Mouse (Mus musculus) limb, embryonic 11.5 days (tissue): ENCODE results near the gene Ptprn2. TPM values are rescaled to one million over a fixed set of nuclear protein-coding genes. Genes with fewer than 3 reads are reported as not detected.

Source experiments
- ATAC-seq: fragments of 200-750 bp; cut with Nextera tagmentation; 2 replicates; pipeline ENCODE4 v1.8.0; 2017; ENCODE audit warnings: low read depth; ENCODE audit not compliant: insufficient number of reproducible peaks, low FRiP score, low TSS enrichment
- DNase-seq: peaks from one replicate; pipeline ENCODE4 v3.0.0-alpha.2; 2015; ENCODE audit warnings: low spot score
- H3K27ac ChIP-seq: fragments of 300-500 bp; sonication (generic); replicated peaks from 2 replicates; pipeline ENCODE4 v1.5.1; 2014; ENCODE audit warnings: low read depth, mild to moderate bottlenecking, low read length
- H3K27me3 ChIP-seq: fragments of 300-500 bp; sonication (generic); 2 replicates; pipeline ENCODE4 v1.6.1; 2014; ENCODE audit warnings: mild to moderate bottlenecking, low read length, mixed read lengths; ENCODE audit not compliant: control insufficient read depth, insufficient read depth
- H3K36me3 ChIP-seq: fragments of 300-500 bp; sonication (generic); 2 replicates; pipeline ENCODE4 v1.6.1; 2014; ENCODE audit warnings: mild to moderate bottlenecking, low read length, moderate library complexity, mixed read lengths; ENCODE audit not compliant: control insufficient read depth, insufficient read depth
- H3K4me1 ChIP-seq: fragments of 300-500 bp; sonication (generic); 2 replicates; pipeline ENCODE4 v1.6.1; 2014; ENCODE audit warnings: low read length, mixed read lengths; ENCODE audit not compliant: control insufficient read depth, insufficient read depth
- H3K4me2 ChIP-seq: fragments of 300-500 bp; sonication (generic); 2 replicates; pipeline ENCODE4 v1.6.1; 2014; ENCODE audit warnings: low read depth, mild to moderate bottlenecking, moderate library complexity; ENCODE audit not compliant: severe bottlenecking
- H3K4me3 ChIP-seq: fragments of 300-500 bp; sonication (generic); 2 replicates; pipeline ENCODE4 v1.5.1; 2014; ENCODE audit warnings: low read depth, low read length
- H3K9ac ChIP-seq: fragments of 300-500 bp; sonication (generic); 2 replicates; pipeline ENCODE4 v1.6.1; 2014; ENCODE audit warnings: mild to moderate bottlenecking, low read length
- H3K9me3 ChIP-seq: fragments of 300-500 bp; sonication (generic); 2 replicates; pipeline ENCODE4 v1.6.1; 2016; ENCODE audit warnings: low read length; ENCODE audit not compliant: control insufficient read depth
- WGBS: fragments of 180-500 bp; shearing (Covaris S2); extraction: QIAGEN DNeasy Blood & Tissue Kit; methylation state at CpG from one replicate; pipeline ENCODE4 v1.1.7; 2014; 5-methylcytosine and 5-hydroxymethylcytosine counted together
- polyA plus RNA-seq: library from polyadenylated mRNA; unstranded; fragments of >200 nt; fragmentation: Nextera tagmentation; extraction: Ambion mirVana; gene quantifications from 2 replicates; pipeline ENCODE4 v1.2.1, GENCODE M21; 2014

Gene Ptprn2
- polyA plus RNA-seq, result 0.11 TPM in 1 of 2 replicates, not detected in the other

- Histone ChIP-seq H3K27me3 (peaks cover 10% of the 10 kb centered on the region; the same call in 1 of the 2 replicates), H3K4me1 (peaks cover 2% of the 10 kb centered on the region; the same call in 1 of the 2 replicates), H3K27ac (no peak within 1 kb of the TSS), H3K36me3 (no peaks in the 10 kb centered on the region), H3K9ac (no peak within 1 kb of the TSS), H3K9me3 (no peaks in the 10 kb centered on the region), H3K4me3 (peak within 1 kb of the TSS; percentile 33), H3K4me2 (peak within 1 kb of the TSS; percentile 94)
- DNase-seq (peak; percentile 90), ATAC-seq (peak; percentile 95)
- WGBS, result under 1% methylated on average over 68 of the region's 86 CpGs
Measured at GRCm38 (mm10) chr12:116485591-116486403, at the start of gene Ptprn2. TSS of gene Ptprn2 (plus strand) at chr12:116485720.

GRCm38 (mm10) chr12:116436125-116436524 lies 49.4 kb upstream of the Ptprn2 start:
- DNase-seq (no peak), ATAC-seq (no peak)
- Histone ChIP-seq H3K4me2 (no peak overlapping the region), H3K27ac (no peak overlapping the region), H3K4me1 (no peaks in the 10 kb centered on the region), H3K9ac (no peak overlapping the region), H3K4me3 (no peak overlapping the region), H3K9me3 (no peaks in the 10 kb centered on the region), H3K36me3 (peaks cover 5% of the 10 kb centered on the region), H3K27me3 (no peaks in the 10 kb centered on the region)
- 97% methylated on average over 3 of the region's 3 CpGs for WGBS

GRCm38 (mm10) chr12:116438591-116438990 lies 46.9 kb upstream of the Ptprn2 start:
- WGBS, result 92% methylated on average over 5 of the region's 5 CpGs
- H3K36me3 ChIP-seq, result peaks cover 5% of the 10 kb centered on the region
- H3K9me3 ChIP-seq, result no peaks in the 10 kb centered on the region
- no peak overlapping the region for H3K4me3 ChIP-seq
- no peaks in the 10 kb centered on the region for H3K4me1 ChIP-seq
- no peaks in the 10 kb centered on the region for H3K27me3 ChIP-seq
- H3K4me2 ChIP-seq, result no peak overlapping the region
- no peak overlapping the region for H3K9ac ChIP-seq
- no peak for DNase-seq
- H3K27ac ChIP-seq, result no peak overlapping the region
- no peak for ATAC-seq

- H3K27ac ChIP-seq, result no peak overlapping the region
- H3K9ac ChIP-seq, result no peak overlapping the region
- no peak for ATAC-seq
- DNase-seq, result no peak
- no peak overlapping the region for H3K4me3 ChIP-seq
- H3K36me3 ChIP-seq, result peaks cover 10% of the 10 kb centered on the region
- H3K9me3 ChIP-seq, result no peaks in the 10 kb centered on the region
- no peak overlapping the region for H3K4me2 ChIP-seq
- H3K27me3 ChIP-seq, result no peaks in the 10 kb centered on the region
- WGBS, result 95% methylated on average over 3 of the region's 3 CpGs
- H3K4me1 ChIP-seq, result no peaks in the 10 kb centered on the region
Measured at GRCm38 (mm10) chr12:116442184-116442583, 43.3 kb upstream of the Ptprn2 start.

- no peak for ATAC-seq
- Histone ChIP-seq H3K4me3 (no peak overlapping the region), H3K4me1 (no peaks in the 10 kb centered on the region), H3K9me3 (no peaks in the 10 kb centered on the region), H3K9ac (no peak overlapping the region), H3K27ac (no peak overlapping the region), H3K27me3 (no peaks in the 10 kb centered on the region), H3K4me2 (no peak overlapping the region), H3K36me3 (peaks cover 5% of the 10 kb centered on the region)
- 93% methylated on average over 2 of the region's 2 CpGs for WGBS
- DNase-seq, result no peak
Measured at GRCm38 (mm10) chr12:116449536-116449935, 36.0 kb upstream of the Ptprn2 start.

DNA sequence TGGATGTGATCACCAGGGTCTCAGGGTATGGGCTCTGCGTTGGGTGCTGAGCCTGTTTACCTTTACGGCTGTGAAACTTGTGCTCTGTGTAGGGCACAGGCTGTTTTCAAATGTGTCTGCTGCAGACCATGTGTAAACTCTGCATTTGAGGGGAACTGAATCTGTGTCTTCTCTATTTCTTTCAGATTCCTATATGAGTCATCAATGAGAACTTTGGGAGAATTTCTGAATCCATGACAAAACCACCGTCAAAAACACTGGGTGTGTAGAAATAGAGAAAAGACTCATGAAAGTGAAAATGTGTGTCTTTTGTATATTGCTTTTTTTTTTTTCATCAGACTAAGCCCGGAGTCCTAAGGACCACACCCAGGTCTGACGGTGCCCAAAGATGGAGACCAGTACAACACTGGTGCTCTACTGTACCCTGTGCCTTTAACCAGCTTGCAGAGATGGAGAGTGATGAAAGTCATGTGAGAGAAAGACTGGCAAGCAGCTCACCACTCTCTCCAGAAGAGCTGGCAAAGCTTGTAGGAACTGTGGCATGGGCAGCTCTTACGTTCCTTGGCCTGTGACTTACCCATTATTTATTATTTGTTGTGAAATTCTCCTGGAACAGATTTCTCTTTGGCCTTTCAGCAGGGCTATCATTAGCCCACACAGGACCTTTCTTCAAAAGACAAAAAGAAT lies 25.0 kb upstream of the Ptprn2 start:
- H3K27me3 ChIP-seq, result no peaks in the 10 kb centered on the region
- no peaks in the 10 kb centered on the region for H3K4me1 ChIP-seq
- ATAC-seq (no peak), DNase-seq (no peak)
- H3K27ac ChIP-seq, result no peak overlapping the region
- no peak overlapping the region for H3K4me2 ChIP-seq
- no peaks in the 10 kb centered on the region; the same call in 1 of the 2 replicates for H3K36me3 ChIP-seq
- no peaks in the 10 kb centered on the region for H3K9me3 ChIP-seq
- H3K4me3 ChIP-seq, result no peak overlapping the region
- no peak overlapping the region for H3K9ac ChIP-seq
- WGBS, result 92% methylated on average over 6 of the region's 6 CpGs

- ATAC-seq, result no peak
- H3K4me1 ChIP-seq, result no peaks in the 10 kb centered on the region
- no peak overlapping the region for H3K27ac ChIP-seq
- H3K4me3 ChIP-seq, result no peak overlapping the region
- no peaks in the 10 kb centered on the region for H3K27me3 ChIP-seq
- no peaks in the 10 kb centered on the region for H3K9me3 ChIP-seq
- WGBS, result 91% methylated on average over 5 of the region's 5 CpGs
- no peak overlapping the region for H3K9ac ChIP-seq
- DNase-seq, result peak; percentile 17
- H3K4me2 ChIP-seq, result no peak overlapping the region
- no peaks in the 10 kb centered on the region for H3K36me3 ChIP-seq
Measured at GRCm38 (mm10) chr12:116467030-116467429, 18.5 kb upstream of the Ptprn2 start.

GRCm38 (mm10) chr12:116468348-116468747 lies 17.2 kb upstream of the Ptprn2 start:
- H3K9me3 ChIP-seq, result no peaks in the 10 kb centered on the region
- H3K9ac ChIP-seq, result no peak overlapping the region
- 91% methylated on average over 1 of the region's 1 CpGs for WGBS
- peak; percentile 3 for DNase-seq
- H3K4me3 ChIP-seq, result no peak overlapping the region
- no peak overlapping the region for H3K4me2 ChIP-seq
- no peak for ATAC-seq
- H3K27ac ChIP-seq, result no peak overlapping the region
- no peaks in the 10 kb centered on the region for H3K4me1 ChIP-seq
- H3K27me3 ChIP-seq, result no peaks in the 10 kb centered on the region
- no peaks in the 10 kb centered on the region for H3K36me3 ChIP-seq
